Mouse (Mus musculus): ENCODE measurements around the gene P3h3.

DNA sequence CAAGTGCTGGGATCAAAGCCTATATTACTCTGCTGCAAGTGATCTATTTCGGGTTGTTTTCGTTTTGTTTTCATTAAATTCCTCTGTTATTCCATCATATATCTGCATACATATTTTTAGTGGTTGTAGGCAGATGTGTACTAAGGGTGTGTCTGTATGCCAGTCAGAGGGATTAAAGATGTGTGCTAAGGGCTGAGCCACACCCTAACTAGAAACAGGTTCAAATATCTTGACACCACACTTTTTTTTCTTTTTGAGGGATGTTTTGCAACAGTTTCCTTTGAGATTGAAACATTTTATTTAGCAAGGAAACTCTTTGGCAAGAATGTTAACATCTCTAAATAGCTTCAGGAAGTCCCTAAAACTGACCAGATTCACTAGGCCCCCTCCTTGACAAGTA is 61.4 kb downstream of the P3h3 start:
- TF ChIP-seq POLR2A (IDR thresholded peaks at IDR 0.05; ENCODE audit: control insufficient read depth, extremely low read depth, insufficient read depth, low read length, poor library complexity) (no peak), CTCF (IDR thresholded peaks at IDR 0.05; ENCODE audit: borderline replicate concordance, control insufficient read depth, extremely low read depth, insufficient read depth, low read length, poor library complexity) (no peak)
